ENCODE assay signal across 14 mouse cellular contexts in genomic region chr5:89251806-89252205, GRCm38 (mm10).
"Had no signal": no experiment of that assay in that cellular context is flagged by ENCODE, and none has a peak within 500 bp of the region (broad histone marks: within the 10 kb centered on the region; RNA-seq: fewer than 3 reads in every experiment).

No protein-coding gene starts in this region.

- DNase-seq: forebrain, postnatal 0 days; gastrocnemius, postnatal 14 days; gastrocnemius, postnatal 36 days; heart, adult 11 months; heart, adult 2 months; heart, postnatal 14 days; heart, postnatal 36 days; kidney, adult 18-20 months; kidney, adult 8-10 months; kidney, postnatal 10 days; kidney, postnatal 25 days; kidney, postnatal 4 days; liver; liver, embryonic 13.5 days had no signal
